Mouse (Mus musculus): Measurements from ENCODE around the gene Gbx2.

- no peak for TF ChIP-seq EP300 (IDR thresholded peaks at IDR 0.05; ENCODE audit: low read depth)
- no peak for TF ChIP-seq CTCF (IDR thresholded peaks at IDR 0.05; ENCODE audit: low read depth)
Measured at GRCm38 (mm10) chr1:89902641-89903040, 28.3 kb downstream of the Gbx2 start.
